Mouse (Mus musculus) E14TG2a.4 (cell line): ENCODE data around the gene Brix1.

Source experiments
- CTCF ChIP-seq: conservative IDR thresholded peaks from 2 replicates; pipeline ENCODE4 v1.5.1; 2014; ENCODE audit warnings: low read length
- NANOG ChIP-seq: IDR thresholded peaks from 2 replicates; pipeline ENCODE4 v1.6.1; 2014; ENCODE audit warnings: borderline replicate concordance, low read length, mixed read lengths

DNA sequence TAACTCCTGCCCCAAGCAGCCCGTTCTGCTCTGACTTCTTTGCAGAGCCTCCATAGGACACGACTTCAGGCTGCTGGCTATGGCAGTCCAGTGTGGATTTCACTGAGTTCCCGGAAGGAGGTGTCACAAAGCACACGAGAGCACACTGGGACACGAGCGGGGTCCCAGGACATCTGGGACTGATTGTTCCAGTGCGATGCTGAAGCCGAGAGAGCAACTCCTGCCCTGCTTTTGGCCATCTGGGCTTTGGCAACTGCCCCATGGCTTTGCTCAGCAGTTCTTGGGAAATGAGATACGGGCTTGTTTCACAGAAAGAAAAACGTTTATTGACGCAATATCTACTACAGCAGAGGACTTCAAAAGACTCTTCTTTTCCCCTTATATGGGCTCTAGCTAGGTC lies 20.4 kb upstream of the Brix1 start:
- TF ChIP-seq CTCF (no peak), NANOG (no peak)
